Mouse (Mus musculus) adrenal gland, adult 8-10 months (tissue): Measurements from ENCODE around the gene Nptn. TPM values are rescaled to one million over a fixed set of nuclear protein-coding genes. Genes with fewer than 3 reads are reported as not detected.

Experiments used
- DNase-seq: peaks from one replicate; pipeline ENCODE4 v3.0.0; 2022
- total RNA-seq, 4 experiments: library from RNA; stranded (reverse); gene quantifications; 2 replicates each; pipeline ENCODE4 v1.2.4; 2022

Nptn gene
- total RNA-seq, 4 experiments from 2014 or later: 139 to 182 (median 167) TPM

- DNase-seq: no peak
These were observed 121.7 kb downstream of the Nptn start for GRCm38 (mm10) chr9:58703766-58704165.

- DNase-seq: no peak
These were observed 124.0 kb downstream of the Nptn start for GRCm38 (mm10) chr9:58706024-58706423.

Other genes starting within 250 kb of the Nptn start
- not detected for gene Tbc1d21, start 211.8 kb upstream of the Nptn start, total RNA-seq
- gene Insyn1, start 93.6 kb upstream of the Nptn start, total RNA-seq: 10 to 100 TPM; 10.8 to 13.7 (median 12.4) TPM
- 10 to 100 TPM; 10.2 to 13.1 (median 10.8) TPM for gene Cd276, start 26.8 kb upstream of the Nptn start, total RNA-seq
- gene Rec114, start 161.7 kb downstream of the Nptn start, total RNA-seq: 1 to 10 TPM in 2 of 4 experiments, under 1 TPM in 1, not detected in 1; 0.70 to 1.7 (median 1.2) TPM
- 1 to 10 TPM in 3 of 4 experiments, under 1 TPM in 1; 0.84 to 2.3 (median 2.1) TPM for gene Hcn4, start 241.2 kb downstream of the Nptn start, total RNA-seq